Mouse (Mus musculus): ENCODE measurements at regions not wholly inside any gene's neighbourhood (a gene's known extent, or its start where the extent isn't known, plus 50 kb on each side); places are given as distances from the start of the nearest gene placed in this dataset.

DNA sequence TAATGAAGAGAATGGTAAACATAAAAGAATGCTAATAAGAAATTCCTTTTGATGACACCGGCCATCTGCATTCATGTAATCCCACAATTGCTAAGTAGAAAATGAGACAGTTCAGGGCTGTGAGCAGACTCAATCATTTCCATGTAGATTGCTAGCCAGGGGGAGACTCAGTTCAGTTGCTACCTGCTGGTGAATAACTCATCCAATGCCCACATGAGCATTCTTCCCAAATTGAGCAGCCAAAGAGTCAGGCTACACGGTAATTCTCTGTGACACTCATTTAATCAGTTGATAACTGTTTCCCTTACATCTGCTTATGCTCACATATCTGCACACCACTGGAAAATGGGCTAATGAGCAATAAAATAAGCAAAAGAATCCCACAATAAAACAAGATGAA is 345.0 kb downstream of the Ipo11 start:
- H3K4me1 ChIP-seq (ENCODE audit: control insufficient read depth, insufficient read depth, low read length): no peaks in the 10 kb centered on the region
- no peak for TF ChIP-seq CTCF (IDR thresholded peaks at IDR 0.05; ENCODE audit: insufficient read depth, low read depth, low read length)
- no peak for TF ChIP-seq POLR2A (IDR thresholded peaks at IDR 0.05; ENCODE audit: insufficient read depth, low read depth, low read length)
- 77% methylated on average over 2 of the region's 2 CpGs for WGBS
- H3K27ac ChIP-seq (ENCODE audit: insufficient read depth, low read depth, low read length): no peak overlapping the region
- no peak overlapping the region for H3K4me3 ChIP-seq (ENCODE audit: insufficient read depth, low read depth, low read length)

DNA sequence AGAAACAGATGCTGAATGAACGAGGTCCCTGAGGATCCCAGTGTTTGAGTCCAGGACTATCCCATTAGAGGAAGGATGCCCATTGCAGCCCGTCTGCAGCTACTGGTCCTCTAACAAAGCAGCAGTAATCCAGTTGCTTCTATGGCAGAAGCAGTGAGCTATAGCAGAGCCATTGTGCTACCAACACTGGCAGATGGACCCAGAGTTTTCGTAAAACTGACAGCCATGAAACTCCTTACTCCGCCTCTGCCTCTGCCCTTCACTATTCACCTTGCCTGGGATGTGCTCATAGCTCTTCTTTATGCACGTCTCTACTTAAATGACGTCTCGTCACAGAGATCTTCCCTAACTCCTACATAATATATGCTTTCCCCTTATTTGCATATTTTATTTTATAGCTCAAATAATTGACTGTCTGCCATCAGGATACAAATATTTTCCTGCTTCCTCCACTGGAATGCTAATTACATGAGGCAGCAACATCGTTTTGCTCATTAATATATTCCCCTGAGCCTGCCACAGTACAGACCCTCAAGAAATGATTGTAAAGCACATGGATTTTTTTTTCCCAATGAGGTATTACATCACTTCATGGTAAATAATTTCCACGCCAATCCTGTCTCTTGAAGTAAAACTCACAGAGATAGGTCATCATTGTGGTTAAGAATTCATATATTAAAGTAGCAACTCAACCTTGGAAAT is 368.9 kb downstream of the Ipo11 start:
- no peaks in the 10 kb centered on the region for H3K4me1 ChIP-seq (ENCODE audit: control insufficient read depth, insufficient read depth, low read length)
- no peak overlapping the region for H3K4me3 ChIP-seq (ENCODE audit: insufficient read depth, low read depth, low read length)
- no peak overlapping the region for H3K27ac ChIP-seq (ENCODE audit: insufficient read depth, low read depth, low read length)
- 80% methylated on average over 9 of the region's 9 CpGs for WGBS
- TF ChIP-seq POLR2A (IDR thresholded peaks at IDR 0.05; ENCODE audit: insufficient read depth, low read depth, low read length) (no peak), CTCF (IDR thresholded peaks at IDR 0.05; ENCODE audit: insufficient read depth, low read depth, low read length) (no peak)

DNA sequence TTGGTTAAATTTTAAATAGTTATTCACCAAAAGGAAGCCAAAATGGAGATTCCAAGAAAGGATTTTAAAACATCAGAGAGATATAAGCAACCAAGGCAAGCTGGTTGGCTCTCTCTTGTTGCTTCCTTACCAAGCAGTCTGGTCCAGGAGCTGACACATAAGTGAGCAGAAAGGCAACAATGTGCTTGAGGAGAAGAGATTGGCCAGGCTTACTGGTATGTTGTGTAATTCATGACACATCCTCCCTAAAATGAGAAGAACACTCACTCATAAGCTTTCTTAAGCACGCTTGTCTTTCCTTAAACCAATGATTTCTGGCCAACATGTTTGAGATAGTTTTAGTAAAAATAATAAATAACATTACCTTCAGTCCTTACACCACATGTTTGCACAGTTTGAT is 374.2 kb downstream of the Ipo11 start:
- TF ChIP-seq POLR2A (IDR thresholded peaks at IDR 0.05; ENCODE audit: insufficient read depth, low read depth, low read length) (no peak), CTCF (IDR thresholded peaks at IDR 0.05; ENCODE audit: insufficient read depth, low read depth, low read length) (no peak)
- no peak overlapping the region for H3K27ac ChIP-seq (ENCODE audit: insufficient read depth, low read depth, low read length)
- WGBS: 90% methylated on average over 1 of the region's 1 CpGs
- H3K4me3 ChIP-seq (ENCODE audit: insufficient read depth, low read depth, low read length): no peak overlapping the region
- H3K4me1 ChIP-seq (ENCODE audit: control insufficient read depth, insufficient read depth, low read length): no peaks in the 10 kb centered on the region

DNA sequence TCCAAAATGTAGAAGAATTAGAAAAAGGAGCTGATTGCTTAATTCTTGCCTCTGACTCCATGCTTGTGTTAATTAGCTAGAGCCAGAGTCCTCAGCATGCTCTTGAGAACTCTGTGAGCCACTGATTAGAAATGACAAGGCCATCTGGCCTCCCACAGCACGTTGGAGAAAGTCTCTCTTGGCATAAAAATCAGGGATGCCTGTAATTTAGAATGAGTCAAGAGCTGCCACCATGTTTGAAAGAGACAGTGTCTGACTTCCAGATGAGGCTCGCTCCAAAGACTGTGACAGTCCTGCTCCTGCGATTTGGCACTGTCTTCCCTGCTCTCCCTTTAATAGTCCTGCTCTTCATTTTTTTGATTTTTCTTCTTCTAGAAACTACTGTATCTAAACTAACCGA is 374.6 kb downstream of the Ipo11 start:
- TF ChIP-seq CTCF (IDR thresholded peaks at IDR 0.05; ENCODE audit: insufficient read depth, low read depth, low read length) (no peak), POLR2A (IDR thresholded peaks at IDR 0.05; ENCODE audit: insufficient read depth, low read depth, low read length) (no peak)
- no peak overlapping the region for H3K4me3 ChIP-seq (ENCODE audit: insufficient read depth, low read depth, low read length)
- no peaks in the 10 kb centered on the region for H3K4me1 ChIP-seq (ENCODE audit: control insufficient read depth, insufficient read depth, low read length)
- 43% methylated on average over 4 of the region's 4 CpGs for WGBS
- H3K27ac ChIP-seq (ENCODE audit: insufficient read depth, low read depth, low read length): no peak overlapping the region

DNA sequence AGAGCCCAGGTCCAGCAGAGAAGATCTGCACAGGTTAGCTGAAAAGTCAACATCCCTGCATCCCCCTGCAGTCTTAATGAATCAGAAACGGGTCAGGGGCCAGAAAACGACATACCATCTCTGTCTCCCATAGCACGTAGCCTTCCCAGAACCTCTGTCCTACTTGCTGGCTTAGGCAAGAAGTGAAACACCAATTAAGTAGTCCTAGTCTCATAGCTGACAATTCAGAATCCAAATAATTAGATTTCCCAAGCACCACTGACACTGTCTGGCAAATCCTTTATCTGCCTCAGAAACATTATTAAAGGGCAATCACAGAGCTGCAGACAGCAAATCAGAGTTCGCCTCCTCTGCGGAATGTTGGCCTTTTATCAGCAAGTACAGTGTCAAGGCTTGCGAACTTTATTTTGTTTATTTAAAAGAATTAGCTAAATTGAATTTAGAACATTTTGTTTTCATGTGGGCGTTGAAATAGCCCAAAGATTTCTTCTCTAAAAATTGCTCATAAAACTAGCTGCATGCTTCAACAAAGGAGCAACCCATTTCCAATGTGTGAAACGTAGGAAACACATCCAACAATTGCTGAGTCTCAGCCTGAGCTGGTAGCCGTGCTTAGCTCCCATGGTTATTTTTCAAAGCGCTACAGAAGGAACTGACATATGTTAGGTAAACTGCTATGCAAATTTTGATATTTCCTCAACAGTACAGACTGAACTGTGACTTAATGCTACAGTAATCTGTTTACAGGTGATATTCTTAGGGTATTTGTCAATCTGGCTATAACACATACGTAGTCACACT is 411.2 kb downstream of the Ipo11 start:
- 72% methylated on average over 11 of the region's 11 CpGs for WGBS
- TF ChIP-seq POLR2A (IDR thresholded peaks at IDR 0.05; ENCODE audit: insufficient read depth, low read depth, low read length) (no peak), CTCF (IDR thresholded peaks at IDR 0.05; ENCODE audit: insufficient read depth, low read depth, low read length) (no peak)
- no peak overlapping the region for H3K27ac ChIP-seq (ENCODE audit: insufficient read depth, low read depth, low read length)

DNA sequence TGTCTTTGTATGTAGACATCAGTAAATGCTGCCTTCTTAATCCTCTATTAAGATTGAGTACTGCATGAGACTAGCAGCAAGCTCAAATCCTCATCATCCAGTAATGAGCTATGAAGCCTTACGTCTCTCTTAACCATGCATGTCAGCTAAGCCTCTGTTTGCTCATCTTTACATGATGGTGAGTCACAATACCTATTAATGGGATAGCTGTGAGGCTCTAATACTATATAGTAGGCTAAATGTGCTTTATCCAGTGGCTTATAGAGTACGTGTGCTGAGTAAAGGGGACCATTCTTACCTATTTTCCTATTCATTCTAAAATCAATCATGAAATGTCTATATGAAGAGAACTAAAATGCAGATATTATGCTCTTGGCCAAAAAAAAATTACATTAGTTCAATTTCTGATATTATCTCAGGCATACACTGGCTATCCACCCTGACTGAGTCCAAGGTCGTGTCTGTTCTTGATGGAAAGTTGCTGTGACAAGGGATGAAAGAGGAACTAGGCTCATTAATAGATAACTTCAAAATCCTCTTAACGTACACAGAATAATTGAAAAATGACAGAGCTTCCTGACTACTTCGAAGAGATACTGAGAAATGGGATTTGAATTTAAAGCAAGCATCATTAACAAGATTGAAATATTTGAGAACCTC is 422.1 kb downstream of the Ipo11 start:
- WGBS: 88% methylated on average over 5 of the region's 5 CpGs
- Histone ChIP-seq H3K27ac (ENCODE audit: insufficient read depth, low read depth, low read length) (no peak overlapping the region), H3K4me1 (ENCODE audit: control insufficient read depth, insufficient read depth, low read length) (no peaks in the 10 kb centered on the region), H3K4me3 (ENCODE audit: insufficient read depth, low read depth, low read length) (no peak overlapping the region)
- TF ChIP-seq CTCF (IDR thresholded peaks at IDR 0.05; ENCODE audit: insufficient read depth, low read depth, low read length): no peak
- TF ChIP-seq POLR2A (IDR thresholded peaks at IDR 0.05; ENCODE audit: insufficient read depth, low read depth, low read length): no peak

More for the DNA sequence above, 411.2 kb downstream of the Ipo11 start:
- no peak overlapping the region for H3K4me3 ChIP-seq (ENCODE audit: insufficient read depth, low read depth, low read length)
- H3K4me1 ChIP-seq (ENCODE audit: control insufficient read depth, insufficient read depth, low read length): no peaks in the 10 kb centered on the region

DNA sequence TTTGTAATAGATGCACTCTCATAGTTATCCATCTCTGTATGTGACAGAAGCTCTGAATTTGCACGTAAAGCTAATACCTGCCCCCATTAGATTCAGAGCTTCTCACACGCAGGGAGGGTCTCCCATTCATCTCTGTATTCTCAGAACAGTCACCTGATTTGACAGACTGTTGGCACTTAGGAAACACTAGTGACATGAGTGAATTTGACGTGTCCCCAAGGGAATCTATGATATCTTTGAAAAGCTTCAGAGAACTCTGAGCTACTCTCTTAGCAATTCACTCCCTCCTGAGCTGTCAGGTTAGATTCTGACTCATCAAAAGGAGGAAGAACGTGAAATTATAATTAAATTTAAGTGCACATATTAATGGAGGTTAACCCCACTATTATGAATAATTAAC is 423.1 kb downstream of the Ipo11 start:
- no peak for TF ChIP-seq POLR2A (IDR thresholded peaks at IDR 0.05; ENCODE audit: insufficient read depth, low read depth, low read length)
- no peak for TF ChIP-seq CTCF (IDR thresholded peaks at IDR 0.05; ENCODE audit: insufficient read depth, low read depth, low read length)
- 80% methylated on average over 4 of the region's 4 CpGs for WGBS
- Histone ChIP-seq H3K4me1 (ENCODE audit: control insufficient read depth, insufficient read depth, low read length) (no peaks in the 10 kb centered on the region), H3K4me3 (ENCODE audit: insufficient read depth, low read depth, low read length) (no peak overlapping the region), H3K27ac (ENCODE audit: insufficient read depth, low read depth, low read length) (no peak overlapping the region)

DNA sequence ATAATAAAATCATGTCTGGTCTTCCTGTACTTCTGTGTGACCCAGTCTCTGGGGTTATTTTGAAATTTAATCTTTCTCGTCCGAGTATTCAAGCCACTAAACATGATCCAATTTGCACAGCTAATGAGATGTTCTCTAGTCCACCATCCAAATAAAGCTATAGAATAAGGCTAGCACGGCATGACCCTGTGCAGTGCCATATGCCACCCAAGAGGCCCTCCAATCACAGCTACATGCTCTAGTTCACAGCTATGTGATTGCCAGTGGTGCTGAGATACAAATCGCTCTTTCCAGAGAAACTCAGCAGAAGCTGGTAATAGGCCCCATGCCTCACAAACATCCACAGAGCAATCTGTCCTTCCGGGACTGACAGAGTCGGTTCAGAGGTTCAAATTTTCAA is 426.3 kb downstream of the Ipo11 start:
- no peak for TF ChIP-seq POLR2A (IDR thresholded peaks at IDR 0.05; ENCODE audit: insufficient read depth, low read depth, low read length)
- no peak for TF ChIP-seq CTCF (IDR thresholded peaks at IDR 0.05; ENCODE audit: insufficient read depth, low read depth, low read length)
- WGBS: 81% methylated on average over 6 of the region's 6 CpGs
- no peak overlapping the region for H3K4me3 ChIP-seq (ENCODE audit: insufficient read depth, low read depth, low read length)
- H3K27ac ChIP-seq (ENCODE audit: insufficient read depth, low read depth, low read length): no peak overlapping the region
- H3K4me1 ChIP-seq (ENCODE audit: control insufficient read depth, insufficient read depth, low read length): no peaks in the 10 kb centered on the region

DNA sequence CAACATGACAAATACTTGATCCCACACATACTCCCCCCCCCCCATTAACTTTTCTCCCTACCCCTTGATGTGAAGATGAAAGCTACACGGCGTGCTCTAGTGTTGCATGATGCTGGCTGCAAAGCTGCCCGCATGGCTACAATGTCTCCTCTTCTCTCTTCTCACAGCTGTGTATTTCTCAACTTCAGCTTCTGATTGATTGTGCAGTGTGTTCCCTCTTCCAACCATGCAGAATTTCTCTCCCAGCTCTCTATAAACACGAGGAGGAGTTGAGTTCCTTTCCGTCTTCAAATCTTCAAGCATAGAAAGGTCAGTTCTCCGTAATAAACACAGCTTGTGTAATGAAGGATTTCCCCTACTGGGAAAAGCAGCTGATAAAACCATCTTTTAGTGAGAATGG is 435.5 kb downstream of the Ipo11 start:
- TF ChIP-seq POLR2A (IDR thresholded peaks at IDR 0.05; ENCODE audit: insufficient read depth, low read depth, low read length): no peak
- TF ChIP-seq CTCF (IDR thresholded peaks at IDR 0.05; ENCODE audit: insufficient read depth, low read depth, low read length): no peak

More for the DNA sequence above, 435.5 kb downstream of the Ipo11 start:
- Histone ChIP-seq H3K27ac (ENCODE audit: insufficient read depth, low read depth, low read length) (no peak overlapping the region), H3K4me3 (ENCODE audit: insufficient read depth, low read depth, low read length) (no peak overlapping the region), H3K4me1 (ENCODE audit: control insufficient read depth, insufficient read depth, low read length) (no peaks in the 10 kb centered on the region)
- WGBS: 36% methylated on average over 6 of the region's 6 CpGs
